Mouse (Mus musculus): ENCODE measurements around the gene AI987944. TPM values are rescaled to one million over a fixed set of nuclear protein-coding genes. Genes with fewer than 3 reads are reported as not detected.
A peak's percentile ranks its signal among the peaks of the same experiment; 100 is the strongest.

AI987944 gene
- 7.4 and 9.4 TPM in 2 replicates for polyA plus RNA-seq (2015; fragmentation: Nextera tagmentation; extraction: Ambion mirVana)

DNA sequence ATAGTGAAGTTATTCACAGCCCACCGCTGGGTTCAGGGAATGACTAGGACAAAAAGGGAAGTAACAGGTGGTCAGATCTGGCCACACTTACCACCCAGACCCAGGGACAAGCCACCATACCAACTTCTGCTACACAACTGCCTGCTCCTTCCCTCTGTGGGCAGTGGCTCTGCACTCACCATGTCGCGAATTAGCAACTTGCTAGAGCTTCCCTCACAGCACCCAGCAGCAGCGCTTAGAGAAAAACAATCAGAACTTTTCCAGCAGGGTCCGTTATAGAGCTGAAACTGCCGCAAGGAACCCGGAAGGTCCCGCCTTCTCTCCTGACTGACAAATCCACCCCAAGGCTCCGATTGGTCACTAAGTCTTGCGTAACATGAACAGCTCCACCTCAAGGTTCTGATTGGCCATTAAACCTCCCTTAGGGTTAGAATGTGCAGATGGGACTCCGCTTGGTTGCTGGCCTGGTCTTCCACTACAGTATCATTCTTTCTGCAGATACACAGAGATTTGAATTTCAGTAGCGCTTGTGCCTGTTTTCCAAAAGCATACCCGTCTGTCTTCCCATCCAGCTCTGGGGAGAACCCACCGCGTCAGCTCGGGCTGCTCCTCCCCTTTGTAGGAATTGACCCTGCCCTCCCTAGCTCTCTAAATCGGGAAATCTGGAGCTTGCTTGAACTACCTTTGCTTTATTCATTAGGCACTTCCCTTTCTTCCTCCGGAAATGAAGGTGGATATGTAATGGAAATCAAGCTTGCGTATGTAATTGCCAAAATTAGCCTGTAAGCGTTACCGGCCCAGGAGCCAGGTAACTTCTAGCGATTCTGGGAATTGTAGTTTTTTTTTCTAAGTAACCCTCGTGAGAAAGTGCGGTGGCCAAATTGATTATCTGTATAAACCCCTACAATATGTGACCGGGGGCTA lies at the start of gene AI987944:
Gene AI987944, minus strand, starts transcription at position 332 of the 924 bp plus-strand sequence.
- Histone ChIP-seq H3K4me3 (replicated peaks) (peak within 1 kb of the TSS; percentile 51), H3K4me1 (replicated peaks) (0 out of 2 replicates have a peak, but pooled peaks cover 5% of the 10 kb centered on the region), H3K9me3 (no peaks in the 10 kb centered on the region), H3K9ac (replicated peaks) (peak within 1 kb of the TSS; percentile 64), H3K36me3 (no peaks in the 10 kb centered on the region), H3K27ac (peak within 1 kb of the TSS; percentile 81), H3K27me3 (no peaks in the 10 kb centered on the region), H3K4me2 (replicated peaks) (peak within 1 kb of the TSS; percentile 56)
- ATAC-seq: peak; percentile 99
- 0% methylated on average over 25 of the region's 25 CpGs for WGBS

- 75% methylated on average over 4 of the region's 4 CpGs for WGBS
- Histone ChIP-seq H3K4me1 (replicated peaks) (0 out of 2 replicates have a peak, but pooled peaks cover 5% of the 10 kb centered on the region), H3K9me3 (no peaks in the 10 kb centered on the region), H3K4me2 (replicated peaks) (peak overlapping the region; percentile 56; the same call in 1 of the 2 replicates), H3K27ac (no peak overlapping the region), H3K9ac (replicated peaks) (no peak overlapping the region), H3K36me3 (no peaks in the 10 kb centered on the region), H3K27me3 (no peaks in the 10 kb centered on the region), H3K4me3 (replicated peaks) (0 out of 2 replicates have a peak overlapping the region, but pooled peaks have one; percentile 14)
- peak; percentile 43; the same call in 1 of the 2 replicates for ATAC-seq
Observed at GRCm38 (mm10) chr7:41394130-41394529, 951 bp upstream of the AI987944 start.

Other genes starting within 250 kb of the AI987944 start
- gene Gm5592, start 239.5 kb downstream of the AI987944 start, polyA plus RNA-seq (2015; fragmentation: Nextera tagmentation; extraction: Ambion mirVana): not detected in 2 replicates
- 0.19 and 0.34 TPM in 2 replicates for gene Vmn2r57, start 55.3 kb upstream of the AI987944 start, polyA plus RNA-seq (2015; fragmentation: Nextera tagmentation; extraction: Ambion mirVana)
- 0.09 and 0.12 TPM in 2 replicates for gene Gm20449, start 106.0 kb upstream of the AI987944 start, polyA plus RNA-seq (2015; fragmentation: Nextera tagmentation; extraction: Ambion mirVana)
- gene AW146154, start 106.5 kb upstream of the AI987944 start, polyA plus RNA-seq (2015; fragmentation: Nextera tagmentation; extraction: Ambion mirVana): 4.1 and 4.3 TPM in 2 replicates
- not detected in 2 replicates for gene Gm6871, start 180.3 kb upstream of the AI987944 start, polyA plus RNA-seq (2015; fragmentation: Nextera tagmentation; extraction: Ambion mirVana)
- 16.5 and 17.2 TPM in 2 replicates for gene 2610021A01Rik, start 205.9 kb upstream of the AI987944 start, polyA plus RNA-seq (2015; fragmentation: Nextera tagmentation; extraction: Ambion mirVana)
- 22.8 and 24.7 TPM in 2 replicates for gene Zfp788, start 239.8 kb upstream of the AI987944 start, polyA plus RNA-seq (2015; fragmentation: Nextera tagmentation; extraction: Ambion mirVana)

Data from midbrain, embryonic 13.5 days (tissue).